Mouse (Mus musculus) kidney, adult 18-20 months (tissue): ENCODE data around the gene Cisd2.

Experiments used
- DNase-seq: peaks from one replicate; pipeline ENCODE4 v3.0.0; 2021

Gene Cisd2

DNA sequence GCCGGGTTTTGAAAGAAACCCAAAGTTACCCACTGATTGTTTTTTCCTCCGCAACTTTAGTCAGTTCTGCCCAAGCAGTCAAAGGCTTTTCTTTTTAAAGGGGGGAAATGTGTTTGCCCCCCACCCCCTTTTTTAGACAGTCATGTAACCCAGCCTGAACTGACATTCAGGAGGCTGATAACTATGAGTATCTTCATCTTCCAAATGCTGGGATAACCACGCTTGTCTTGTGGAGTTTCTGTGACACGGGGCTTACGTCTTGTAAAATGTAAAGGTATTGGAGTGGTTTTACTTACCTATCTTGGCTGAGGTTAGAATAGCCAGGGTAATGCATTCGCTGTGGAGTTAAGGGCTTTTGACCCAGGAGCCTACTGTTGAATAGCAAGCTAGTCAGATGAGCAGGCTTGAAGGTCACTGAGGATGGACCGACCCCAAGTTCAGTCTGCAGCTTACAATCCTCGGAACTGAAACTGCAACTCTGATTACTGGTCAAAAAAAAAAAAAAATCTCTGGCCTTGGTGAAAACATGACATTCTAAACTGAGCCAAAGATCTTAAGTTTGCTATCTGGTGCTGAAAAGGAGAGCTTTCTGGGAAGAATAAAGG lies at the start of gene Cisd2:
Gene Cisd2, minus strand, starts transcription at position 318 of the 605 bp plus-strand sequence.
- DNase-seq = no peak

DNA sequence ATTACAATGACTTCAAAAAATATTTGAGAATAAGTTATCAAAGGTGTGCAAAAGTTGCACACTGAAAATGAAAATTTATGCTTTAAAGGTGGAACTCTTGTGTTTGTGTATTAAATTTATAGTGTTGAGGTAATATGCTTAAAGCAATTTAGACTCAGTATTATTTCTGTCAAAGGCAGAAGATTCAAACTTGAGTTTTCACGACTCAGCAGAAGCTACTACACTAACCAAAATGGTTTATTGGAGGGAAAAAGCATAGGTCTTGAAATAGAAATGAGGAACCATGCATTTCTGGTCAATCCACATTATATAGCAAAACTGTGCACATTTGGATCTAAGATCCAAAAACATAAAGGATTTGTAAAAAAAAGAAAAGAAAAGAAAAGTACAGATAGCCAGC lies 47.1 kb upstream of the Cisd2 start:
- no peak for DNase-seq

DNA sequence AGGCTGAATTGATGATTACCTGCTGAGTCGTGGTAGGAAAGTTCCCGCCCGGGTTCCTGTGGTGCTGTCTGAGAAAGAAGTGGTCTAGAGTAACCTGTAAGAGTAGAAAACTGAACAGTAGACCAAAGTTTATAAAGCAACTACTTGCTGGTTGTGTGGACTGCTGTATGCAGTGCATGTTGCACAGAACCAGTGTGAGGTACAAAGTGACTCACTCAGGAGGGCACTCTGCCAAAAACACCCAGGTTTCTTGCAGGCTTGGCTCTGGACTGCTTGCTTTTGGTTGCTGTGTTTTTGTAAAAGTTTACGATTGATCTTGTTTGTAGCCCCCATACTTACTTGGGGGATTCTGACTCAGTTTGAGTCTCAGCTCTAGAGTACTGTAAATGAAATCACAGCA lies 46.2 kb upstream of the Cisd2 start:
- peak; percentile 70 for DNase-seq

DNA sequence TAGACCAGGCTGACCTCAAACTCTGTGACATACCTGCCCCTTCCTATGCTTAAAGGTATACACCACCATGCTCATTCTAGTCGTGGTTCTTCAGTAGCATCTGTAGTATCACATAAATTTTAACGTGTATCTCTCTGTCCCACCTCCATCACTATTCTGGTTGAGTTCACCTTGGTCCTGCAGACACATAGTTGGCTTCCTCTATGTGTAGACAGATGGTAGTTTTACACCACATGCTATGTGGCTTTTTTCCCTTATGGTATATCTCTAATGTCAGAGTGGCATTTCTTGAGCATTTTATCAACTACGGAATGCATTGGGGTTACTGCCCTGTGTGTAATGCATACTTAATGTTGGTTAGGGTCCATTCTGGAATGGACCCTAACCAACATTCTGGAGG lies 45.4 kb upstream of the Cisd2 start:
- no peak for DNase-seq

DNA sequence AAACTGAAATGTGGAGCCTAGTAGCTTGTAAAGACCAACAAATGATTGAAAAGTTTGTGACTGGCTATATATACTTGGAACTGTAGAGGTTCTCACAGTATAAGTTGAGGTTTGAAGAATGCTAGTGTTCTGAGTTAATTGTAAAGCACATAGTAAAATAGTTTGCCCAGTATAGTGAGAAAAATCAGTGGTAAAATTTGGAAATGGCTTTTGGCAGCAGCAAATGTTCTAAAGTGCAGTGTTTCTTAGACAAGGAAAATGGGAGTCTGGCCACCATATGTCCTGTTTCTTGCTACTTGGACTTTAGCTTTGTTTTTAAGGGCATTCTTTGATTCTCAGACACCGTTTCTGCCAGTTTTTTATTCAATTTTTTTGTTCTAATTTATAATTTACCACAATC lies 44.7 kb upstream of the Cisd2 start:
- no peak for DNase-seq

DNA sequence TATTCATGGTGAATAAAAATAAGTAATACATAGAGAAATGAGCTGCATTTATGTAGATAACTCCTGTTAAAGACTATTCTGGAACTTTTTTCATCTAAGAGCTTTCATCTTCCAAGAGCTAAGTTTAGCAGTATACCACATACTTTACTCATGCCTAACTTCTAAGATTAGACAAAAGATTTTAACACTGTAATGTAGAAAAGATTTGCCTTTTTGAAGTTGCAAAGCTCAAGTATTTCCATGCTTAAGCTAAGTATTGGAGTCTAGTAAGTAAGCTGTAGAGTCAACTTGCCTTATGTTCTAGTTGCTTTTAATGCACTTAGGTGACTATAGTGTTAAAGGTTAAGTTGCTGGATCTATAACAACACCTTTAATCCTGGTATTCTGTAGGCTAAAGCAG lies 35.3 kb upstream of the Cisd2 start:
- DNase-seq = no peak

DNA sequence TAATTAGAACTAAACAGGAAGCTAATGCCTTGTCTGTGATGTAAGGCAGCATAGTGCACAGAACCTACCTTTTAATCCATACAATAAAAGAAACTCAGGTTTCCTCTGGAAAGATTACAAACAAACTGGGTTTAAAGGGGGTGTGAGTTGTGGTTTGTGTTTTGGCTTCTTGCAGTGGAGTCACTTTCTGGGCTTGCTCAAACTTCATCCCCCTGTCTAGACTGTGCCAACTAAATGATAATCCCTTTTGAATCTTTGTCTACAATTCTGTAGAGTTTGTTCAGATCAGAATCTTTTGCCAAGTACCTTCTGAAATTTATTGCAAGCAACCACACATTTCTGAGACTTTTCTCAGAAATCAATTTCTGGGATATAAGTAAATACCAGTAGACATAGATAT lies 21.2 kb upstream of the Cisd2 start:
- DNase-seq = no peak

DNA sequence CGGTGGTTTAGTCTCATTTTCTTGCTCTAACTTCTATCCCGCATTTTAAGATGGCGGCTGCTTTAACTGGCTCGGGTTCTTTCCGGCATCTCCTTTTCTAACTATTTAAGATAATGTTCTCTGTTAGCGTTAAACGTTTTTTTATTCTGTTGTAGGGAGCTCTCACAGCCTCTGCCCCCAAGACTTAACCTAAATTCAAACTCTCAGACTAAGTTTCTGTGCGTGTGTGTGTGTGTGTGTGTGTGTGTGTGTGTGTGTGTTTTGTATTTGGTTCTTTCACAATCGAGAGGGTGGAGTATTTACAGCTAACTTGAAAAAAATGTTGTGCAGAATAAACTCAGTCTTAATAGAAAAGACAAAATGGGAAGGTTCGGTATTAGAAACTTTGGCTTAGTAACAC lies 16.9 kb upstream of the Cisd2 start:
- DNase-seq = no peak

DNA sequence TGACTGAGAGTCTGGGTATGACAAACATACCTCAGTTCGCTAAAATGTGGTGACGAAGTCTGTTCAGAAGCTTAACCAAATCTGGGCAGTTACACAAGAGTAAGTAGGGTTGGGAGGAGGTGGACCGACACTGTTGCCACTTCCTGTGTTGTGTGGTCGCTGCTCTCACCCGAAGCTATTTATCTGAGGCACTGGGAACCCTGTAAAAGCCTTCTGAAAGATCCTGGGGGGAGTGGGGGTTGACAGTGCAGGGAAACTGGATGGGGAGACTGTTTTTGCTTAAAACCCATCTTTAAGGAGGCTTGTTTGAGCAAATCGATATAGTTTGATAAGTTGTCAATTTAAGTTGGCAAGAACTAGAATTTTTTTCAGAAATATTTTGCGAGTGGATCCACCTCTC lies 16.5 kb upstream of the Cisd2 start:
- peak; percentile 27 for DNase-seq

DNA sequence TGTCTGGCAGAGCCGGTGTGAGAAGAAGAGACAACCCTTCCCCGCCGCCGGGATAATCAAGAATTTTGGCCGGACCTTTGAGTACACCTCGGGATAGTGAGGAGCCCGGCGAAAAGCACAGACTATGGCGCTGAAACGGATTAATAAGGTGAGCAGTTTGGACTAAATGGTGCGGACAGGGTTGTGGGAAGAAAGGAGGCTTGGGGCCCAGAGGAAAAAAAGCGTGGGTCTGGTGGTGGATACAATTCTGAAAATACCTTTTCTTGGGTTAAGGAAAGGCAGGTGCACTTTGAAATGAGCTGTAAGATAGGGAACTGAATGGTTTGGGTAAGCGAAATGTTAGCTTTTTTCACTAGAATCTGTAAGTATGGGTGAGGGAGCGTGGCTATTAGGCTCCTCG lies 15.9 kb upstream of the Cisd2 start:
- DNase-seq = no peak

DNA sequence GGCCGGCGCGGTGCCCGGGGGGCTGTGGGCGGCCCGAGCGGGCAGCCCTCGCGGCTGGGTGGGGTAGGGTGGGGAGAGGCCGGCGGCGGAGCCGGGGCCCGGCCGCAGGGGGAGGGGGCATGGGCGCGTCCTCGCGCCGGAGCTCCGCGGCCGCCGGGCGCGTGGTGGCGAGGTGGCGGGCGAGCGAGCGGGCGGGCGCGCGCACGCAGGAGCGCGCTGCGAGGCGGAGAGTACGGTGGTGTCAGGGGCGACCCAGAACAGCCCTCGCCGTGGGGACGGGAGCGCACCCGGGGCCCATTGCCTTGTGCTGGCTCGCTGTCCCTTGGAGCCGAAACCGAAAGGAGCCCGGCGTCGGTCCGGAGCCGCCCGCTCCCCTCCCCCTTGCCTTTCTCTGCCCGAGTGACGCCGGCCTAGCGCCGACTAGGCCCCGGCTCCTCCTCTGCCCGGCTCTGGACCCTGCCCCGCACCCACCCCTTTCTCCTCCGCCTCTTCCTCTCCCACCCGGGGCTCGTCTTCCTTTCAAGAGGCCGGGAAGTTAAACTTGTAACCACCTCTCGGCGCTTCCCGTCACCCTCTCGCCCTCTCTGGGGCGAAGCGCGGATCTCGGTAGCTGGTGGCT lies 15.3 kb upstream of the Cisd2 start:
- DNase-seq = peak; percentile 90

DNA sequence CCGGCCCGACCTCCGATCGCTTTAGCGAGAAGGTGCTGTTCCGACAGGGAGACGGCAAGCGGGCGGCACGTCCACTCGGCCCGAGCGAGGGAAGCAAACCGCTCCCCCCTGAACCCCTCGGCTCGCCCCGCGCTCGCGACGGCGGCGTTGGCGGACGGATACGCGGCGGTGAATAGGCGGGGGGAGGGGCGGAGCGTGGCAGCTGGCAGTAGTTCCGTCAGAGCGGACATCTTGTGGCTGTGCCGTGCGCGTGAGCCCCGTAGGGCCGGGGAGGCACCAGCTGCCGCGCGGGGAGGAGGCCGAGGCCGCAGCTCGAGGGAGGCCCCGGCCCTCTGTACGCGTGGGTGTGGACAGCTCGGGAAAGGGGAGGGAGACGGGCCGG lies 14.8 kb upstream of the Cisd2 start:
- peak; percentile 95 for DNase-seq

DNA sequence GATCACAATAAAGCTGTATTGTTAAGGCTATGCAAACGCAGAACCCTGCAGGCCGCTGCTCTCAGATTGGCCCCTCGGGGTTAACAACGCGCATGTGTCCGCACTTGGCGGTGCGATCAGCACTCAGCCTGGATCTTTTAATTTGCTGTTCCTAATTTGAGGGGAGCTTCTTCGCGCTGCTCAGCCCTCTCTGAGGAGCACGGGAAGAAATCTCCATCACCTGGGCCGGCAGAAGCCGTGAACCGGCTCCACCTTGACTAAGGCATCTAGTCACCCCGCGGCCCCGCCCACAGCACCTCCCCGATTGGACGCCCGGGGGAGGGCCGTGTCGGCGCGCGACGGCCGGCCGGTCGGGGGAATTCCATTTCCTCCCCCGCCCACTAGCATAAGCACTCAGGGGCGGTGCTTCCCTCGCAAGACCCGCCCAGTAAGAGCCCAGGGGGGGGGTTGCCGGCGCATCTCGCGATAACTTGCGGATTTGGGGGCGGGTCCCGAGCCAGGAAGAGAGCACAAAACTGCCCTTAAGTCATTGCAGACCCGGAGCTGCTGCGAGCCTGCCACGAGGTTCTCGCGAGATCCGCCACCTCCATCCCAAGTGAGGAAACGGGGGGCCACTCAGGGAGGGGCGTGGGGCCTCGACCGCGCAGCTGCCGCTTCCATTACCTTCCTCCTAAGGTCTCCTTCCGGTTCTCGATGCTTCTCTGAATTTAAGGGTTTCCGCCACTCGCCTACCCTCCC lies 14.2 kb upstream of the Cisd2 start, which contains the start of gene Ube2d3:
Gene Ube2d3, plus strand, starts transcription at position 392 of the 738 bp plus-strand sequence.
- DNase-seq = peak; percentile 98

DNA sequence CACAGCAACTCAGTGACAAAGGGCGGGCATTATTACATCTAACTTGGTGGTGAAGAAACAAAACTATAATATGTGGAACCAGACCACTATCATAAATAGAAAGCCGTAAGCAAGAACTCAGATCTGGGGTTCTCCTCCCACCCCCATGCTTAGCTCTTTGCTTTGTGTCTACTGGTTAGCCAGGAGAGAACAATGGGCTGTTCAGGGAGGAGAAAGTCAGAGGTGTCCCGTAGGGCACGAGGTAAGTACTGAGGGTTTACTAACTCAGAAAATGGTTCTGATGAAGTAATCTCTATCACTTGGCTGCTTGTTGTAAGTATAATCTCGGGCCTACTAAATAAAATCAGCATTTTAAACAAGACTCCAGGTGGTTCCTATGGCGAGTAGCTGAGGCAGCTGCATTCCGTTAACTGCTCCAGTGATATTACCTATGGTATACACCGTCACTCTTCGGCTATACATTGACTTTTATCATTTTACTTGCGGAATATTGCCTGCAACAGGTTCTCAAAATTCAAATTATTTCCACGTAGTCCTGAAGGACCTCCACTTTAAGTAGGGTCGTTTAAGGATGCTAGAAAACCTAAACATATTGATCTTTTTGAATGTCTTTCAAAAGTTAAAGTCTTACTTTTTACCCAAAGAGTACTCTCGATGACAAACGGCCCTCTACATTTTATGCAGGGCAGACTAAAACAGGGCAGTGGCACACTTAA lies 13.3 kb upstream of the Cisd2 start:
- no peak for DNase-seq

DNA sequence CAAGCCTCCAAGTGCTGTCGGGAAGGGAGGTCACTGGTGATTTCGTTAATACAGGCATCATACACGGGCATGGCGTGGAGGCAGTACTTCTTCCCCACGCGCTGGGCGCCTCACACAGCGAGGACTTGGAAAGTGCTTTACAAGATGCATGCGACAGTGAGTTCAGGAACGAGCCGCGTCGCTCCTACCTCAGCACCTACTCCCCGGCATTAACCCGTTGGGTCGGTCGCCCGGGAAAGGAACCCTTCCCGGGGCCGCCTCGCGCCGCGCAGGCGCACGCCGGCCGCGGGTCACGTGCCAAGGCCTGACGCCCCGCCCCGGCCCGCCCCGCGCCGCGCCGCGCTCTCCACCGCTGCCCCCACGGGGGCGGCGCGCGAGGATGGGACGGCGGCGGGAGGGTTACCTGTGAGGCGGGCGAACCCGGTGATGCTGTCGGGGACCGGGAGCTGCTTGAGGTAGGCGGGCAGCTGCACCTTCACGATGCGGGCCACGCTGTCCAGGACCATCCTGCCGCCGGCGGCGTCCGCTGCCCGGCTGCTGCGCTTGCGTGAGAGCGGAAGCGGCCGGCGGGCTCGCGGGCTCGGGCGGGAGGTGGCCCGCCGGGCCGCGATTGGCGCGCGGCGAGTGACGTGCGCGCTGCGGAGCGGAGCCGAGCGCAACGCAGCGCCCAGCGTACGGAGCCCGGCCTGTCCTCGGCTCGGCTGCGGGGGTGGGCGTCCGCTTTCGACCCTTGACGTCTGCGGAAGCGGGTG lies 693 bp downstream of the Cisd2 start:
- DNase-seq = peak; percentile 92

DNA sequence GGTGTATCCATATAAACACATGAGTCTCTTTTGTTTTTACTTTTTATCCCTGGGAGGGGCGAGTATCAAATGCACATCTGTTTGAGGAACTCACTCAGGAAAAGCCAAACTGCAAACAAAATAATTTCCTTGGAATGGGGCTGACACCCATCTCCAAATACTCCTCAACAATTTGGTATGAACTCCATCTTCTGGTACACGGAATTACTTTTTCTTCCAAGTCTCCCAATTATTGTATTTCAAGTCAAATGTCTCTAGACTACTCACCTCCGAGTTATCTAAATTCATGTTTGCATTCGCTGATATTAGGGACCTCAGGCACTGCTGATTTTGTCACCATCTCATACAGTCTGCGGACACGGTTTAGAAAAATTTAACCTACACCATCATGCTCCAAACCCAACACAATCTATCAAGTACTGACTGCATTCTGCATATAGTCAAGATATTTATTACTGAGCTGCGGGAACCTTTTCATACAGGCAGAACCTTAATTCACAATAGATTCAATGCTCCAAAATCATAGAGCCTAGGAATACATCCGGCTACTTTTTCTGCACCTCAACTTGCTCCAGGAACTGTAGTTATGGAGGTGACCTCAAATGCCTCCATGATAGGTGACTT lies 1.4 kb downstream of the Cisd2 start:
- DNase-seq = no peak

DNA sequence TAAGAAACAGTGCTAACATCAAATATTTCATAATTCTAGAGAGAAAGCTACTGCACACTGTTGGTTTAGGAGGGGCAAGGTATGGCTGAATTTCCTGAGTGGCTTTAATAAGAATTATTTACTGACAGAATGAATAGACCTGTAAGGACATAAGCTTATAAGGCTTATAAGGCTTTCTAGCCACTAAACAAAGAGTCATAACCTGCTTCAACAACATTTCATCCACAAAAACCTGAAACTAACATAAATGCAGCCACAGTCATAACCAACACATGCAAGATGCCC lies 2.5 kb downstream of the Cisd2 start:
- DNase-seq = no peak

DNA sequence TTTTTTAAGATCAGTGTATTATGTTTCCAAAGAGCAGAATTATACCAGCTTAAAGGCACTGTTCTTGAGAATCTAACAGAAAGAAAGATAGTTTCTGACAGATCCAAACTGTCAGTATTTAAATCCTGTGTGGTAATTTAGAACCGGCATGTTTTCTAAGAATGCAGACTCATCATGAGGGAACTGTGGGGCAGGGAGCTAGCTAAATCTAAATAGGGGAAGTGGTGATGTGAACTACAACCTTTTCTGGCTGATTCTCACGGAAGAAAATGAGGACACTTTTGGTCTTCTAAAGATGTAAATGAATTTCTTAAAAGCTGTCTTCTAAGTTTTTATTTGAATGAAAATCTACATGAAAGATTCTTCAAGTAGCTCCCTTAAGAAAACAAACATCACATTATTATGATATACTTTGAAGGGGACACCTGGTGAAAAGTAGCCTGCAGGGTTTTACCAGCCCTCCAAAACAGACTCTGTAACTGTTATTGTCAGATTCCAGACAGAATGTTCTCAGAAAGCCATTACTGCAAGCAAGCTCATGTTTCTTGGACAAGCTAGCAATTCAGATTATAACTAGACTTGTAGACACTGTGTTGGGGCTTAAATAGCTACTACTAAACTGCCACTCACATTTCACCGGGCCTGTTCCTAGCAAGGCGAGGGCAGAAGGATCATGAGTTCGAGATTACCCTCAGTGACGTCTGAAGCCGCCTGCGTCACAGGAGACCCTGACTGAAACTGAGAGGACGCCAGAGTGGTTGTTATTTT lies 3.0 kb downstream of the Cisd2 start:
- no peak for DNase-seq

DNA sequence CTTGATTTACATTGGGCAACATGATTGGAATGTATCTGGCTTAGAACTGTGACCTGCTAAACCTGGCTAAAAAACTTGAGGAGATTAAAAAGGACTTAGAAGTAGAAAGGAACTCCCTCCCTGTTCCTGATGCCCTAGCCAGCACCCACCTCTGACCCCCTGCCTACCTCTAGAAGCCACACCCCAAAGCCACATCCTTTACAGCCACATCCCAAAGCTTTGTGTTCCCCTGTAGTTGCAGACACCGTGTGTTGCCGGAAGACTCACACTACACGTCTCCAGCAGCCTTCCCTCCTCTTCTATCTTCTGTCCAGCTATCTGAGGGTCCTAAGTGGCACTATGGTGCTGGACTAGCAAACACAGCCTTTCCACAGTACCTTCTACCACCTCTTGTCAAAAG lies 5.9 kb downstream of the Cisd2 start:
- DNase-seq = no peak

DNA sequence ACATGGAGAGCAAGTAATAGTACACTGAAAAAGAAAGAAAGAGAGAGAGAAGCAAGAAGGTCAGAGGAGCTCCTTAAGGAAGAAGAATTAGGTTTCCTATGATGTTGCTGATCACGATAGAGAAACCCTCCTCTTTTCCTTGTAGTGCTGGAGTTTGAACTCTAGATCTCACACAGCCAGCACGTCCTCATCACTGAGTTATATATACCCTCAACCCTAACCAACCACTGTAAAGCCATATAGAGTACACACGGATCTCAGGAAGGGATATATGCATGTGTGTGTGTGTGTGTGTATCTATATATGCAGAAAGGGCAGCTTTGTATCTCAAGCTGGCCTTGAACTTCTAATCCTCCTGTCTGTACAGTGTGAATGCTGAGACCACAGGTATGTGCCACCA lies 6.5 kb downstream of the Cisd2 start:
- no peak for DNase-seq

DNA sequence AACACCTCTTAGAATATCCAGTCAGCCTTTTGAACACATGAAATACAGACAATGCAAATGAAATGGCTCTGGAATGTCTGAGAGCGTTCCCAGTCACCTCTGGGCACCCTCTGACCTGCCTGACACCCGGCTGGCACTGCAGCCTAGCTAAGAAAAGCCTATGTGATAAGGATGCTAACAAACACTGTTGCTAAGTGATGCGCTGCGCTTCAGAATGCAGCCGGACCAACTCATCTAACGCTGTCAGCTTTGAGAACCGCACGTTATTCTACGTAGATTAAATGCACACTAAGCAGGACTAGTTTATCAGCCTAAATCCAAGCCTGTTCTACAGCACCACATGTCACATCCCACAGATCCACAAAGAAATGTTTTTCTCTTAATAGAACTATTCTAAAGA lies 11.9 kb downstream of the Cisd2 start:
- no peak for DNase-seq

DNA sequence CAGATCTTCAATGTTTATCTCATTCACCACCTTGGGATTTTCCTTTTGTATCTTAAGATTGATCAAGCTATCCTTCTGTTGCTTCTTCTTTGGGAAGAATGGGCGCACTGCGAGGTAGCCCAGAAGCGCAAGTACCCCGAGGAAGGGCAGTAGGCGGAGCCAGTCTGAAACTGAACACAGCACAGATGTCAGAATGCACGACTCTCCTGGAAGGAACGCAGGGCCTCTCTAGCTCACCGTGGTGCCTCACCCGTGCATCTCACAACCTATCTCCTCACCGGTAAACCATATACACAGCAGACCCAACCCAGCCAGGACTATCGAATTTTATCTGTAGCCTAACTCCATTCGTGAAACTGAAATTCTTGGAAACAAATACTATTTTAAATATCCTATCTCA lies 12.7 kb downstream of the Cisd2 start:
- DNase-seq = no peak
